Mouse (Mus musculus): ENCODE measurements at regions not wholly inside any gene's neighbourhood (a gene's known extent, or its start where the extent isn't known, plus 50 kb on each side); places are given as distances from the start of the nearest gene placed in this dataset.

GRCm38 (mm10) chr3:149118806-149119205 is 128.5 kb upstream of the Adgrl2 start:
- TF ChIP-seq CTCF (IDR thresholded peaks at IDR 0.05; ENCODE audit: borderline replicate concordance, control insufficient read depth, extremely low read depth, insufficient read depth, low read length, poor library complexity) (no peak), POLR2A (IDR thresholded peaks at IDR 0.05; ENCODE audit: control insufficient read depth, extremely low read depth, insufficient read depth, low read length, poor library complexity) (no peak)

Measured in thymus, adult 2 months (tissue).